Mouse (Mus musculus): ENCODE measurements around the gene Nfib.

DNA sequence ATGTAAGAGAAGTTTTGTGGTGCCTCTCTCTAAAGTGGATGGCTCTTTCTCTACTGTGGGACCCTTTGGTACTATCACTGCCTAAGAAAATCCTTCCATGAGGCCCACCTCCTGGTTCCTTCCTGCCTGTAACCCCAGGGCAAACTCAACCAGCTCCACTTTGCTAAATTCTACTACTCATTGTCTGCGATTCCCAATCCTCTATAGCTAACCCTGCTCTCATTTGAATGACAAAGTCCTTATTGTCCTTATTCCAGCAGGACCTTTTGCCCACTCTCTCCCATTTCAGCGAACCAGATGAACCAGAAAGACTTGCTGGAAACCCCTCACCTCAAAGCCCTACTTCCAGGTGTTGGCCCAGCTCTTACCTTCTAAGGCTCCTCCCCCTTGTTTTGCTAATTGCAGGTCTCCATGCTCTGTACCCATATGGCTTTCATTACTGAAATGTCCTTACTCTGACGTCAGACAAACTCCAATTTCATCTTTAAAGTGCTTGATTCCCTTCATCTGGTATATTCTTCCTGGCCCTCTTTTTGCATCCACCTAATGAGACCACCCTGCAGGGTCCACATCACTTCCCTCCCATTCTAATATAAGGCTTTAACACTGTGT, 304.0 kb downstream of the Nfib start:
- TF ChIP-seq GABPA (IDR thresholded peaks at IDR 0.05; ENCODE audit: insufficient replicate concordance, low read depth, low read length) (no peak), HCFC1 (IDR thresholded peaks at IDR 0.05; ENCODE audit: low read depth, low read length) (no peak), CTCF (conservative IDR thresholded peaks at IDR 0.05 in 1 of 2, IDR thresholded peaks at IDR 0.05 in 1 of 2; ENCODE audit: low read depth in 2 of 2, low read length in 2 of 2) (no peak), NELFE (IDR thresholded peaks at IDR 0.05; ENCODE audit: low read depth, low read length) (no peak), EP300 (IDR thresholded peaks at IDR 0.05; ENCODE audit: low read length) (no peak), USF1 (IDR thresholded peaks at IDR 0.05; ENCODE audit: low read depth, low read length) (no peak), RAD21 (IDR thresholded peaks at IDR 0.05; ENCODE audit: low read depth, low read length) (no peak)

Data from CH12.LX (cell line).